Mouse (Mus musculus) erythroblast, embryonic 14.5 days (primary cell): ENCODE measurements around the gene Pdhb.

Experiments
- GATA1 ChIP-seq: IDR thresholded peaks from 2 replicates; pipeline ENCODE4 v1.6.1; 2012; ENCODE audit warnings: low read length, inconsistent platforms, mixed read lengths
- TAL1 ChIP-seq: IDR thresholded peaks from 3 replicates; pipeline ENCODE4 v1.6.1; 2012; ENCODE audit warnings: low read length, inconsistent platforms, mixed read lengths

DNA sequence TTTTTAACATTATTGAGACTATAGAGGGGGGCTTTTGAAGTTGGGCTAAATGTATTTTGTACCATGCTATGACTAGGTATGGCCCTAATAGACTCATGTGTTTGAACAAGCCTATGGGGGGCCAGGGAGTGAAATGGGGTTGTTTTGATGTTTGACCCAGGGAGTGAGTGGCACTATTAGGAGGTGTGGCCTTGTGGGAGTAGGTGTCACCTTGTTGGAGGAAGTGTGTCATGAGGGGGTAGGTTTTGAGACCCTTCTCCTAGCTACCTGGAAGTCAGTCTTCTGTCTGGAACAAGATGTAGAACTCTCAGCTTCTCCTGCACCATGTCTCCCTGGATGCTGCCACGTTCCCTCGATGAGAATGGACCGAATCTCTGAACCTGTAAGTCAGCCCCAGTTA lies 17.7 kb upstream of the Pdhb start:
- TF ChIP-seq GATA1: no peak
- TF ChIP-seq TAL1: no peak
